Mouse (Mus musculus) midbrain, embryonic 13.5 days (tissue): ENCODE measurements at regions not wholly inside any gene's neighbourhood (a gene's known extent, or its start where the extent isn't known, plus 50 kb on each side); places are given as distances from the start of the nearest gene placed in this dataset.

Source experiments
- ATAC-seq: fragments of 200-750 bp; cut with Nextera tagmentation; 2 replicates; pipeline ENCODE4 v1.8.0; 2017; ENCODE audit warnings: mild to moderate bottlenecking, moderate TSS enrichment, moderate library complexity
- H3K27ac ChIP-seq: fragments of 300-500 bp; sonication (generic); 2 replicates; pipeline ENCODE4 v1.5.1; 2015; ENCODE audit warnings: inconsistent platforms, mild to moderate bottlenecking, moderate library complexity
- H3K27me3 ChIP-seq: fragments of 300-500 bp; sonication (generic); 2 replicates; pipeline ENCODE4 v1.6.1; 2015; ENCODE audit warnings: mild to moderate bottlenecking, inconsistent platforms
- H3K36me3 ChIP-seq: fragments of 300-500 bp; sonication (generic); 2 replicates; pipeline ENCODE4 v1.6.1; 2015; ENCODE audit warnings: mild to moderate bottlenecking, inconsistent platforms
- H3K4me1 ChIP-seq: fragments of 300-500 bp; sonication (generic); replicated peaks from 2 replicates; pipeline ENCODE4 v1.6.1; 2015; ENCODE audit warnings: inconsistent platforms
- H3K4me2 ChIP-seq: fragments of 300-500 bp; sonication (generic); replicated peaks from 2 replicates; pipeline ENCODE4 v1.6.1; 2015; ENCODE audit warnings: moderate library complexity, mild to moderate bottlenecking, inconsistent platforms
- H3K4me3 ChIP-seq: fragments of 300-500 bp; sonication (generic); replicated peaks from 2 replicates; pipeline ENCODE4 v1.5.1; 2015; ENCODE audit warnings: mild to moderate bottlenecking, inconsistent platforms
- H3K9ac ChIP-seq: fragments of 300-500 bp; sonication (generic); replicated peaks from 2 replicates; pipeline ENCODE4 v1.6.1; 2015; ENCODE audit warnings: mild to moderate bottlenecking, inconsistent platforms
- H3K9me3 ChIP-seq: fragments of 300-500 bp; sonication (generic); 2 replicates; pipeline ENCODE4 v1.6.1; 2016; ENCODE audit warnings: mild to moderate bottlenecking, inconsistent platforms
- WGBS: fragments of 180-500 bp; shearing (Covaris S2); methylation state at CpG from one replicate; pipeline ENCODE4 v1.1.7; 2015; 5-methylcytosine and 5-hydroxymethylcytosine counted together

DNA sequence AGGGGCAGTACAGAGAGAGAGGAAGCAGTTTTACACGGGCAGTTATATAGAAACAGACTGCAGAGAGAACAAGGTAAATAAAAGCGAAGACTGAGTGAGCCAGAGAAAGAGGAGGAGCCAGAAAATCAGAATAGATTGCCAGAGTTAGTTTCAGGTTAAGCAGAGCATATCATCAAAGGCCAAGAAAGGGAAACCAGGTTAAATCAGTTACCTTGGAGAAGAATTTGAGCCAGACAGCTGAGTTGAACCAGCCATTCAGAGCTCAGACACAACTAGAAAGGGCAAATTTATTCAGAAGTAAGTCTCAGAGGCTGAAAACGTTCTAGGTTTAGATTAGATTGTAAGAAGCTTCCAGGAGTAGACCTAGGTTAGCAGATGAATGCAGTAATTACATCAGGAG is 858.6 kb downstream of the Adgrl3 start:
- Histone ChIP-seq H3K9ac (no peak overlapping the region), H3K9me3 (0 out of 2 replicates have a peak, but pooled peaks cover 2% of the 10 kb centered on the region), H3K4me2 (no peak overlapping the region), H3K27me3 (no peaks in the 10 kb centered on the region), H3K36me3 (no peaks in the 10 kb centered on the region), H3K4me3 (no peak overlapping the region), H3K4me1 (no peaks in the 10 kb centered on the region), H3K27ac (no peak overlapping the region)
- 75% methylated on average over 3 of the region's 3 CpGs for WGBS
- no peak for ATAC-seq

GRCm38 (mm10) chr5:81893358-81893757 is 873.4 kb downstream of the Adgrl3 start:
- Histone ChIP-seq H3K4me3 (no peak overlapping the region), H3K4me1 (no peaks in the 10 kb centered on the region), H3K9me3 (no peaks in the 10 kb centered on the region), H3K27ac (no peak overlapping the region), H3K36me3 (no peaks in the 10 kb centered on the region), H3K27me3 (no peaks in the 10 kb centered on the region), H3K9ac (no peak overlapping the region), H3K4me2 (no peak overlapping the region)
- WGBS = 84% methylated on average over 6 of the region's 6 CpGs
- ATAC-seq = peak; percentile 48; the same call in 1 of the 2 replicates

GRCm38 (mm10) chr5:81909368-81909767 is 889.4 kb downstream of the Adgrl3 start:
- no peak for ATAC-seq
- 87% methylated on average over 6 of the region's 6 CpGs for WGBS
- Histone ChIP-seq H3K4me1 (0 out of 2 replicates have a peak, but pooled peaks cover 3% of the 10 kb centered on the region), H3K9ac (no peak overlapping the region), H3K4me2 (no peak overlapping the region), H3K9me3 (no peaks in the 10 kb centered on the region), H3K27ac (no peak overlapping the region), H3K27me3 (no peaks in the 10 kb centered on the region), H3K4me3 (no peak overlapping the region), H3K36me3 (no peaks in the 10 kb centered on the region)

DNA sequence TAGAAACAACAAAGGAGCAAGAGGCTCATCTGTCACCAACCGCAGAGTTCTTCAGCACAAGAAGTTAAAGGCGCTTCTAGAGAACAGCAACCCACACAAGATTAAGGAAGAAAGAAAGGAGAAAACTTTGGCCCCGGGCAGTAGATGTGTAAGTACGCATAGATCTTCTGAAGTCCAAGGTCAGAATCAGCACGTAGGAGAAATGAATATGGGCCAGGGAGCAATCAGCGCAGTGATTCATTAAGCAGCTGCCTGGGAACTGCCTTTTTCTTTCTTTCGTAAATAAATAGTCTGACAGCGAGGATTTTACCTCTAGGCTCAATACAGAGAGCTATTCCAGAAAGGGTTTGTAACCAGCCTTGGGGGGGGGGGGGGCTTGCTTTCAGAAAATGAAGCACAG is 890.0 kb downstream of the Adgrl3 start:
- H3K4me3 ChIP-seq = no peak overlapping the region

DNA sequence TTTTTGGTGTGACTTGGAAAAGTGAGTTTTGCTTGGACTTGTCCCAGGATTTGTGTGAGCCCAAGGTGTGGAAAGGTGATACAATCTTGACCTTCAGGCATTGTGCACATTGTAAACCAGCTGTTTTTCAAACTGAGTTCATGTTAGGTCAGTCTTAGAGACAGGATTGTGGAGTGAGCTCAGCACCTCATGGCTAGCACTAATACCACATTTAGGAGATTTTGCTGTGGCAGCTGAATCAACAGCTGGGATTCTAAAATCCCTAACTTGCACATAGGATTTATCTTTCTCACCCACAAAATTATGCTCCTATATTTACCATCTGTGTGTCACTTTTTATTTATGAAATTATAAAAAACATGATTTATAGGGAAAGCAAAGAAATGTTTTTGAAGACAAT is 896.7 kb downstream of the Adgrl3 start:
- H3K27ac ChIP-seq = no peak overlapping the region
- no peak overlapping the region for H3K9ac ChIP-seq
- no peaks in the 10 kb centered on the region for H3K36me3 ChIP-seq
- H3K4me1 ChIP-seq = no peaks in the 10 kb centered on the region
- H3K4me3 ChIP-seq = no peak overlapping the region
- ATAC-seq = no peak
- no peaks in the 10 kb centered on the region for H3K27me3 ChIP-seq
- H3K4me2 ChIP-seq = no peak overlapping the region
- H3K9me3 ChIP-seq = no peaks in the 10 kb centered on the region

More for the DNA sequence above, 890.0 kb downstream of the Adgrl3 start:
- H3K27ac ChIP-seq = no peak overlapping the region
- 54% methylated on average over 8 of the region's 8 CpGs for WGBS
- H3K9me3 ChIP-seq = no peaks in the 10 kb centered on the region
- no peaks in the 10 kb centered on the region for H3K36me3 ChIP-seq
- H3K4me1 ChIP-seq = 0 out of 2 replicates have a peak, but pooled peaks cover 3% of the 10 kb centered on the region
- H3K4me2 ChIP-seq = no peak overlapping the region
- no peak for ATAC-seq
- no peak overlapping the region for H3K9ac ChIP-seq
- H3K27me3 ChIP-seq = no peaks in the 10 kb centered on the region

GRCm38 (mm10) chr5:81940798-81941197 is 920.9 kb downstream of the Adgrl3 start:
- Histone ChIP-seq H3K27ac (no peak overlapping the region), H3K4me1 (no peaks in the 10 kb centered on the region), H3K27me3 (no peaks in the 10 kb centered on the region), H3K9me3 (no peaks in the 10 kb centered on the region), H3K9ac (no peak overlapping the region), H3K4me3 (no peak overlapping the region), H3K4me2 (no peak overlapping the region), H3K36me3 (no peaks in the 10 kb centered on the region)
- no peak for ATAC-seq
- 90% methylated on average over 5 of the region's 5 CpGs for WGBS

DNA sequence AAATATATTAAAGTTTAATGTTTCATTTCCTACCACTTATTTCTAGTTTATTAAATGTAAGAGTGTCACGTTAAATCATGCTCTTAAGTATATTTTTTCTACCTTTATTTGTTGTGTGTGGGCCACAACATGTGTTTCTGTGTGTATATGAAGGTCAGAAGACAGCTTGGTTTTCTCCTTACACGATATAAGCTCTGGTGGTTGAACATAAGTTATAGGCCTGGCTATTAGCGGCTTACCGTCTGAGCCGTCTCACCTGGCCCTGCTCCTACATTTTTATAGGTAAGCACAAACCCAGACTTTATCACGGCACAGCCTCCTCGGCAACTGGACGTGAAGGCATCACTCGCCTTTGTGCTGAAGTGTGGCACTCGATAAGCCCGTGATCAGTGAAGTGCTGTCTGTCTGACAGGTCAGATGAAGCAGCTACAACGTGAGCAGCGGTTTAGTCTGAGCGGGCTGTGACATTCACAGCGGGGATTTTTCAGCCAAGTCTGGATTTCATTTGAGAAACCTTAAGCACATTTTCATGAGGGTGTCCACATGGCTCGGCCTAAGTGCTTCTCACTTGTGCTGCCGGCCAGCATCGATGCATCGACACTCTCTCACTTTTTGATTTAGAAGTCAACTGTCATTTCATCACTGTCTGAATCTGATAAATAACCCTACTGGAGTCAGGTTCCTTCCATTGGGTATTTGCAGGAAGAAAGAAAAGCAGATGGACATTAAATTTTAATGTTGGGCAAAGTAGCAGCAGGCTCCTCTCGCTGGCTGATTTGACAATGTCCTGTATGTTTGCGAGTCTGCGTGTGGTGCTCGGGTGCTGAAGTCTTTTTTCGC is 950.0 kb downstream of the Adgrl3 start:
- WGBS = 58% methylated on average over 24 of the region's 24 CpGs
- peak overlapping the region; percentile 40 for H3K4me2 ChIP-seq

DNA sequence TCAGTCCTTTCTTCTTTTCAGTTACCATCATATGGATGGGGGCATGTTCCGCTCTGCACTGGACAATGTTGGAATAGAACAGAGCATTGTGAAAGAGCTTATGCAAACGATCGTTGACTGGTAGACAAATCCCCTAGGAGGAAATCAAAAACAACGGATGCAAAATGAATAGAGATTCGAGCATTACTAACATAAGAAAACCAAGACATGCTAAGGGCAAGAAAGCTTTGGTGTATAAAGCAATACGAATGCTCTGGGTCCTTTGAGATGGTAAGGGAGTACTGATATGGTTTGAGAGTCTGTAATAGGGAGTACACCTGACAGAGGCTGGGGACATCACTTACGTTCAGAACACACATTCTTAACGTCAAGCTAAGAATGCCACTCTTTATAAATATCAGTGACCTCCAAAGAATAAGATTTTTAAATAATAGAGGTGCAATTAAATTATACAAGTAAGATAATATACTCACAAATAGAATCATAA is 950.6 kb downstream of the Adgrl3 start:
- Histone ChIP-seq H3K27ac (peak overlapping the region; percentile 72), H3K27me3 (no peaks in the 10 kb centered on the region), H3K36me3 (no peaks in the 10 kb centered on the region), H3K9me3 (no peaks in the 10 kb centered on the region), H3K4me3 (peak overlapping the region; percentile 21), H3K4me2 (peak overlapping the region; percentile 40), H3K4me1 (peaks cover 5% of the 10 kb centered on the region; the same call in 1 of the 2 replicates), H3K9ac (0 out of 2 replicates have a peak overlapping the region, but pooled peaks have one; percentile 25)
- 38% methylated on average over 8 of the region's 8 CpGs for WGBS
- peak; percentile 78 for ATAC-seq

More for the DNA sequence above, 950.0 kb downstream of the Adgrl3 start:
- no peaks in the 10 kb centered on the region for H3K27me3 ChIP-seq
- peaks cover 5% of the 10 kb centered on the region; the same call in 1 of the 2 replicates for H3K4me1 ChIP-seq
- 0 out of 2 replicates have a peak overlapping the region, but pooled peaks have one; percentile 25 for H3K9ac ChIP-seq
- peak; percentile 81 for ATAC-seq
- H3K36me3 ChIP-seq = no peaks in the 10 kb centered on the region
- H3K27ac ChIP-seq = peak overlapping the region; percentile 72
- H3K4me3 ChIP-seq = peak overlapping the region; percentile 21
- H3K9me3 ChIP-seq = no peaks in the 10 kb centered on the region

GRCm38 (mm10) chr5:81976515-81976914 is 956.6 kb downstream of the Adgrl3 start:
- Histone ChIP-seq H3K4me3 (no peak overlapping the region), H3K9ac (no peak overlapping the region), H3K36me3 (no peaks in the 10 kb centered on the region), H3K9me3 (no peaks in the 10 kb centered on the region), H3K4me1 (no peaks in the 10 kb centered on the region), H3K27ac (no peak overlapping the region), H3K27me3 (no peaks in the 10 kb centered on the region), H3K4me2 (no peak overlapping the region)
- 94% methylated on average over 3 of the region's 3 CpGs for WGBS
- ATAC-seq = no peak

DNA sequence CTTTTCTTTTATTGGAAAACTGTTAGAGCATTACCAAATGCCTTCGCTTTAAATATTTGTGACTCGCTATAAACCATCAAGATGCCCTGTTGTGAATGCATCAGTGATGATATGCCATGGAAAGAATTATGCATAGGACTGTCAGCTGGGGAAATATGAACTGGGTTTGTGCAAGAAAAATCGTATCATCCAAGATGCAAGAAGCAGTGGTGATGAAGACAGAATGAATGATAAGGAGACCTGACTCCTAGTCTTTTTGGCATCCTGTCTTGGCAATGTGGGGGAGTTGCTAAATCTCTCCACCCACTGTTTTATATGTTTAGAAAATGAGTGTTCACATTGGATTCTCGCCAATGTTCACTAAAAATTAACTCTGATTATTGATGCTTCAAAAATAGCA is 963.4 kb downstream of the Adgrl3 start:
- 90% methylated on average over 4 of the region's 4 CpGs for WGBS
- ATAC-seq = no peak

DNA sequence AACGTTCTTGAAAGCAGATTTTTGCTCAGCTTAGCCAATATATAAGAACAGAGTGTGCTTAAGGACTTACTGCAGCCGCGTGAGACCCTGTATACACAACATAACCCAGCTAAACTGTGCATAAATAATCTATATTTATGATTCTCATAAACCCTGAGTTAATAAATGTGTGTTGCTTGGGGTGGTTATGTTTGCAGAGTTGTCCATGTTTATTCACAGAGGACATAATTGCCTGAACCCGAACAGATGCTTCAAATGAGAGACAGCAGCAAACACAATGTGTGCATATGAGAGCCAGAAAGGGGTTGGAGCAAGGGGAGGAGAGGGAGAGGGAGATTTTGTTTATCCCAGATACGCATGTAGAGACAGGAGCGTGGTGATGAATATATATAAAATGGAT is 968.1 kb downstream of the Adgrl3 start:
- Histone ChIP-seq H3K4me3 (no peak overlapping the region), H3K27me3 (no peaks in the 10 kb centered on the region), H3K36me3 (no peaks in the 10 kb centered on the region), H3K4me2 (no peak overlapping the region), H3K9me3 (no peaks in the 10 kb centered on the region), H3K4me1 (no peaks in the 10 kb centered on the region), H3K27ac (no peak overlapping the region), H3K9ac (no peak overlapping the region)
- WGBS = 89% methylated on average over 6 of the region's 6 CpGs
- ATAC-seq = no peak

More for the DNA sequence above, 963.4 kb downstream of the Adgrl3 start:
- H3K4me1 ChIP-seq = no peaks in the 10 kb centered on the region
- no peaks in the 10 kb centered on the region for H3K27me3 ChIP-seq
- H3K36me3 ChIP-seq = no peaks in the 10 kb centered on the region
- no peak overlapping the region for H3K9ac ChIP-seq
- H3K9me3 ChIP-seq = no peaks in the 10 kb centered on the region
- no peak overlapping the region for H3K27ac ChIP-seq
- H3K4me2 ChIP-seq = no peak overlapping the region
- no peak overlapping the region for H3K4me3 ChIP-seq

- WGBS = 86% methylated on average over 2 of the region's 2 CpGs
- H3K36me3 ChIP-seq = no peaks in the 10 kb centered on the region
- H3K27ac ChIP-seq = no peak overlapping the region
- H3K9me3 ChIP-seq = no peaks in the 10 kb centered on the region
- H3K27me3 ChIP-seq = no peaks in the 10 kb centered on the region
- no peak overlapping the region for H3K9ac ChIP-seq
- no peak overlapping the region for H3K4me2 ChIP-seq
- no peak overlapping the region for H3K4me3 ChIP-seq
- no peaks in the 10 kb centered on the region for H3K4me1 ChIP-seq
- ATAC-seq = no peak
Observed at GRCm38 (mm10) chr5:82007955-82008354, 988.0 kb downstream of the Adgrl3 start.
